Mouse (Mus musculus) c-Kit-positive CD71-positive TER-119-negative erythroid progenitor cells, embryonic 14.5 days (primary cell): Measurements from ENCODE around the gene Sh2d7.
A peak's percentile ranks its signal among the peaks of the same experiment; 100 is the strongest.
"Not testable (repeated sequence)": the region's sequence is repeated elsewhere in the genome, so short reads cannot be mapped to it uniquely, and the experiment has no call there.

Source experiments
- DNase-seq: peaks from one replicate; pipeline ENCODE4 v3.0.0-alpha.2; 2013; ENCODE audit warnings: low read depth

Gene Sh2d7

GRCm38 (mm10) chr9:54544212-54544953 lies 5.6 kb downstream of the Sh2d7 start:
- no peak for DNase-seq

- DNase-seq: no peak
Observed at GRCm38 (mm10) chr9:54544954-54545315, 6.2 kb downstream of the Sh2d7 start.

DNA sequence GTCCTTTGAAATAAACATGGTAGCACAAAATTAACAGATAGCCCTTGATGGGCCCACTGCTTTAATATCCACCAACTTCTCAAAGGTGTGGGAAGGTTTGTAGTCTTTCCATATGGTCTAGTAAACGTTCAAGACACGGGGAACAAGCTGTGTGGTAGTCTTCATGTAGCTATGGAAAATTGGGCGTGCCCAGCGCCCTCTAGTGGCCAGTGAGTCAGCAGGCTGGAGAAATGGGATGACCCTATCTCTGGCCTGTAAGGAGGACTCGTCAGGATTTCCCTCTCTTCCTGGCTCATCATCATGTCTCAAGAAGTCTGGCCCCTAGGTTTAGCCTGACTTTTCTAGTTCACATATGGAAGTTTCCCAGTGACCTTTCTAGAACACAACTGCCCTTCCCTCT lies 8.8 kb downstream of the Sh2d7 start:
- peak; percentile 51 for DNase-seq

DNA sequence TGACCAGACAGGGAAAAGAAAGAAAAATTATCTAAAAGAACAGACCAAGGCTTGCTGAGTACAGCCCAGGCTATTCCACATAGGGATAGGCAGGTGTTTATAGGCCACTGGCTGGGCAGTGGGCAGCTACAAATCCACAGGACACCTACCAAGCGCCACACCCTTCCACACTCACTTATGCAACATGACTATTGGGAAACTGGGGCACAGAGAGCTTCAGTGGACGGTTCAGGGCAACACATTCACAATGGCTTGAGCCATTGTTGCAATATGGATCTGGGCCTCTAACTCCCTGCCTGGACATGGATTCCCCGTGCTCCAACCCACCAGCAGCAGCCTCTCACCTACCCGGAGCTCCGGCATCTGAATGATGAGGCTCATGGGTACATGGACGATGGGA lies 10.6 kb downstream of the Sh2d7 start:
- no peak for DNase-seq

GRCm38 (mm10) chr9:54552409-54552808 lies 13.6 kb downstream of the Sh2d7 start:
- no peak for DNase-seq

DNA sequence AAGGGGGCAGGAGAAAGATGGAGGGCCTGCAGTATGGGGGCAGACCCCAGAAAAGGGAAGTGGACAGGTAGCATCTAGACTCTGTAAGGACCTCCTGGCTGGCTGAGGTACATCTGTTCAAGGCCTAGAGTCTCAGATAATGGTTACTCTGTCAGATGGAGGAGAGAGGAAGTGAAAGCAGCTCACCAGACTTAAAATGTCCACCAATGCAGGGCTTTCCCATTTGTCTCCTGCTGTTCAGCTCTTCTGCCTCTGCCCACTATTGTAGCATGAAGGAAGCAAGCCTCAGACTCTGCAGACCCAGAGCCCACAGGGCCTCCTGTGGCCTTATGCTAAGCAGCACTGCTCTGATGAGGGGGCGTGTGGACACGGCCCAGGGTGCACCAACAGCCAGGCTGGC lies 16.3 kb downstream of the Sh2d7 start:
- DNase-seq: no peak

DNA sequence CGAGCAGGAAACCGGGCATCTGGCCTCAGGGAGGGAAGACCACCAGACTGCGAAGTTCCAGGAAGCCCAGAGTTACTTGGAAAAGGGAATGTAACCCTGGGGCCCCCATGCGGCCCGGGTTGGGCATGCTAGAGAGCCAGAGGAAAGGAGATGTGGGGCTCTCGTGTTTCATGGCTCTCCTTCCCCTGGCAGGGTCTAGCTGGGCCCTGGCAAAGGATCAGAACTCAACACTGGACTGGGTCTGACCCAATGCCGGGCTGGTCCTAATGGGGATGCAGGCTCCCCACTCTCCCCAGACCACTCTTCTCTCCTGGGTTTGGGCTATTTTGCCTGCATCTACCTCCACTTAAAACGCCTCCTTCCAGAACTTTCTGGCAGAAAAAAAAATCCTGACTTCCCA lies 19.9 kb downstream of the Sh2d7 start:
- no peak for DNase-seq

DNA sequence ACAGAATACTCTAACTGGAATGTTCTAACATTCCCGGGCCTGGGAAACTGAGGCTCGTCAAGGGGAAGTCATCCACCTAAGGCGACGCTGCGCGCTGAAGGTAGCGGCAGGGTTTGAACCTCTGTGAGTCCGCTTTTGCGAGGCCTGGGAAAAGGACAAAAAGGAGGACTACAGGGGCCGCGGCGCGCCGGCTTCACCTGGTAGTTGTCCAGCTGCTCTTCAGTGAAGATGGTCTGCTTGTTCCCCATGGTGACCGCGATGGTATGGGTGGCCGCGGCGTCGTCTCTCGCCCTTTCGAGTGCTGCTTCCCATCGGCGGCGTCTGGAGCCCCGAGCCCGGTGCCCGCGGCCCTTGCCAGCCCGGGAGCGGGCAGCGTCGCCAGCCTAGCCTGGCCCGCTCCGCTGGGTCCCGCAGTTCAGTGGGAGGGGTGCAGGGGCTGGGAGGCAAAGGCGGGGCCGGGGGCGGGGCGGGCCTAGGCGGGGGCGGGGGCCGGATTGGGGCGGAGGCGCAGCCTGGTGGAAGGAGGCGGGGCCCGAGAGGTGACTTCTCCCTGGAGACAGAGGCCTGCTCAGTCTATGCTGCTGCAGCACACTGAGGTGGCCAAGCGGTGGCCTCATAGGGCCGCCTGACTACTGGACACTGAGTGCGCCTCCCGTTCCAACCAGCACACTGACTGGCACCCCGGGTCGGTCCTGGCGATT lies 21.1 kb downstream of the Sh2d7 start, which contains the start of gene Cib2:
Gene Cib2 (minus strand): TSS at position 448 of the 701 bp plus-strand sequence.
- peak; percentile 63 for DNase-seq

- no peak for DNase-seq
Observed at GRCm38 (mm10) chr9:54560831-54561601, 22.2 kb downstream of the Sh2d7 start.

GRCm38 (mm10) chr9:54566958-54567357 lies 28.2 kb downstream of the Sh2d7 start:
- no peak for DNase-seq

- DNase-seq: no peak
Observed at GRCm38 (mm10) chr9:54568732-54569131, 29.9 kb downstream of the Sh2d7 start.

GRCm38 (mm10) chr9:54571130-54571839 lies 32.5 kb downstream of the Sh2d7 start:
- no peak for DNase-seq

GRCm38 (mm10) chr9:54583712-54584111 lies 44.9 kb downstream of the Sh2d7 start:
- peak; percentile 38 for DNase-seq

GRCm38 (mm10) chr9:54584127-54584526 lies 45.3 kb downstream of the Sh2d7 start:
- not testable (repeated sequence) for DNase-seq

GRCm38 (mm10) chr9:54585839-54586198 lies 47.0 kb downstream of the Sh2d7 start:
- no peak for DNase-seq

DNA sequence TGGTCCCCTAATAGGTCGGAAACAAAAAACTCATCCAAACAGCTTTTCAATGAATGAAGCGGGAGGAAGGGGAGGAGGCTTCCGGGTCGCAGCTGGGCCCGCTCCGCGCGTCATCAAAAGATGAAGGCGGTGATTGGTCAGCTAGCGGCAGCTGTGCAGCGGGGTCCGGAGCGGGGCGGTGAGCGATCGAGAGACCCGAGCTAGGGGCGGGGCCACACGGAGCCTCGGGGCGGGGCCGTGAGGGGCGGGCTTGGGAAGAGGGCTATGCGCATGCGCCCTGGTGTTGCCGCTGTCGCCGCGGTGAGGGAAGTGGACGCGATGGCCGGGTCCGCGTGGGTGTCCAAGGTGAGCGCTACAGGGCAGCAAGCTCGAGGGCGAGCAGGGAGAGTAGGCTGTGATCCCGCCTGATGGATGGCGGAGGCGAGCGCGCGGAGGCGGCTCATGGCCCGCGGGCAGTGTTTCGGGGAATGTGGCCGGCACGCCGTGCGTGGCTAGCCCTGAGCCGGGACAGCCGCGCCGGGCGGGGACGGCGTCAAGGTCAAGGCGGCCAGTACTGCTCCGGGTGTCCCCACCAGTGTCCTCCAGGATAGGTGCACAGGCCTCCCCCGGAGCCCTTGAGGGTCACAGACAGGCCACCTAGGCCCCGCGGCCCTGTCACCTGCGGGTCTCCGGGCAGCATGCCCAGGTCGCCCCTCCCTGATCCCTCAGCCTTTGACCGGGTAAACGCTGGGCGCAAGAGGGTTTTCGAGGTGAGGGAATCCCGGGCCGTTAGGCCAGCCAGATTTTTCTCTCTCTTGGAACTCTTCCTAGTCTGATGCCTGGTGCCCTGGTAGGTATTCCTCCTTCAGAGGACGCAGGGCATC lies 47.6 kb downstream of the Sh2d7 start, which contains the start of gene Idh3a:
Gene Idh3a (plus strand): TSS at position 136 of the 863 bp plus-strand sequence.
- DNase-seq: peak; percentile 91

DNA sequence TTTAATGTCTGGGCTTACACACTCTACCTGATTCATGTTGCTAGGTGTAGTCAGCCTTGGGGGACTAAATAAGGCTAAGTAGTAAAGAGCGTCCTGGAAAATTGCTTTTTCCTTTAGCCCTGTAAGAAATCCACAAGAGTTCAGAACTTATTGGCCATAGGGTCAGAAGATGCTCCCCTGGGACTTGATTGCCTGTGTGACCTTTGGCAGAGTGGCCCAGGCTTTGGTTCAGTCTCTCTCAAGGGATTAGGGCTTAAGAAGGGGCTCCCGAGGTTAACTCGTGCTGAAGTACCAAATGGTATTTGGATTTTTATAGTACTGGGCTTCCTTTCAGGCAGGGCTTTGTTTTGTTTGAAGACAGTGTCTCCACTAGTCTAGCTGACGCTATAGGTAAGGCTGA lies 49.1 kb downstream of the Sh2d7 start:
- no peak for DNase-seq

DNA sequence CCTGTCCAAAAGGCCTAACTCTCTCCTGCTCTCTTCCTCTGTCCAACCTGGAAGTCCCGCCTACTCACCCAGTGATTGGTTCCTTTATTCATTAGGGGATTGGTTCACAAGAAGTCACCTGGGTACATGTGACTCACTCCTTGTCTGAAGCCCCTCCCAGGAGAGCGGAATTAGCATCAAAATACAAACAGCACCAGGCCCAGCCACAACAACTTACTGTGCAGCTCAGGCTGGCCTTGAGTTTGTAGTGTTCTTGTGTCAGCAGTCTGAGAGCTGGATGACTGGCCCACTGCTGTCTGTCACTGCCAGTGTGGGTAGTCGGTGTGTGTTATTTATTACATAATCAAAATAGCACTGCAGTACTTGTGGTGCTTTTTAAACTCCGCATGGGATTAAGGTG lies 54.9 kb downstream of the Sh2d7 start:
- DNase-seq: not testable (repeated sequence)
